Comparison of ENCODE assay signal across 8 mouse cellular contexts in the genomic region with DNA sequence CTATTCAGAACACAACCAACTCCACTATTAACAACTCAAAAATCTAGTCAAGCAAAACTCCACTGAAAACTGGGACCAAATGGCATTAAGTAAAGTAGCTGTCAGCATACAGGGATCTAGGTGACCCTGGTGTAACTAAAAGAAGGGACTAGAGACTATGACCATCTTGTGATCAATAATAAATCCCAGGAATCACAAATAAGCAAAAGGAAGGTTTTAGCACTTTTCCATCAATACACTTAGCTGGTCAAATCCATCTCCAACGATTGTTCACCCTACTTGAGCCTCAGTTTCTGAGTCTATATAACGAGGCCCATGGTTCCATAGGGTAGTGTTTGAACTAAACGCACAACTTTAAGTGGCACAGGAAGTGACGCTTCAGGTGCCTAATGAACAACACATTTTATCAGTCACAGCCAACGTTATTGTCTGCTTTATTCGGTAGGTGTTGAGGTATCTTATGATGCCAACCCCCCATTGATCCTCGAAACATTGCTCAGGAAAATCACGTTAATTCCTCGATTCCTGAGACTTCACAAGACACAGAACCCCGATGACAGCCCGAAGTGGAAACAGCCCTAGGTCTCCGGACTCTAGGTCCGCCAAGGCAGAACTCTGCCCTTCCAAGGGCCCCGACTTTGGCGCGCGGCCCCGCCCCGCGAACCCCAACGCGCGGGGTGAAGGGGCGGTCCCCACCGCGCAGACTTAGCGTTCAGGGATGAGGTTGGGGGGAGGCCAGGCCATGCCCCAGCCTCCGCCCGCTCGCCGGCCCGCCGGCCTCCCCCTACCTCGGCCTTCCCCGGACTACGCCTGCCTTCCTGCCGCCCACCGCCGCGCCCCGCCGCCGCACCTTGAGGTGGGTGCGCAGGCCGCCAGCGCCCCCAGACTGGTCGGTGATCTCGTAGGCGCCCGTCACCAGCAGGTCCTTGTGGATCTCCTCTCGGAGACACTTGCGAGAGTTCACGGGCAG. TPM values are rescaled to one million over a fixed set of nuclear protein-coding genes. Genes with fewer than 3 reads are reported as not detected.
DNase-seq lines count a peak whose midpoint lies in the region; ATAC-seq and TF ChIP-seq lines count a peak whose summit lies in the region.

No protein-coding gene starts in this region.

- peak overlapping the region; percentile 83 for H3K4me3 ChIP-seq in G1E (ENCODE audit: low read depth, low read length)
- peak overlapping the region; percentile 90 for H3K4me3 ChIP-seq in forebrain, embryonic 14.5 days (ENCODE audit: low read depth, low read length)
- H3K4me3 ChIP-seq in layer of hippocampus, adult 2 months, result peak overlapping the region; percentile 77

- no peaks in the 10 kb centered on the region for H3K9me3 ChIP-seq in G1E (replicated peaks)
- H3K9me3 ChIP-seq in forebrain, embryonic 14.5 days (replicated peaks; ENCODE audit: control insufficient read depth, low read length), result no peaks in the 10 kb centered on the region

- TF ChIP-seq CTCF in G1E (IDR thresholded peaks at IDR 0.05; ENCODE audit: low read depth, low read length), result no peak
- TF ChIP-seq CTCF in layer of hippocampus, adult 2 months (conservative IDR thresholded peaks at IDR 0.05), result no peak

- intact Hi-C loops in heart, postnatal 25 days (cut with DNase I), result loop anchor here (2.0 to 5.0 kb wide), 2 partner anchors 25 to 103 kb away; no protein-coding TSS in a partner anchor

- DNase-seq in G1E (ENCODE audit: low spot score), result peak; percentile 88
- DNase-seq in forebrain, embryonic 14.5 days (ENCODE audit: low spot score), result peak; percentile 36
- peak; percentile 64 for DNase-seq in heart, postnatal 25 days (ENCODE audit: low spot score)
- DNase-seq in layer of hippocampus, adult 2 months (ENCODE audit: low spot score in 2 of 2), result peak; percentile 49 to 66
- peak; percentile 79 for DNase-seq in lung, postnatal 10 days
- peak; percentile 52 for DNase-seq in ovary, postnatal 10 days (ENCODE audit: low spot score)
- peak; percentile 63 to 66 for DNase-seq in thymus, postnatal 10 days (ENCODE audit: low spot score in 2 of 2)

- WGBS in forebrain, embryonic 14.5 days, result 2% methylated on average over 49 of the region's 53 CpGs

- peak overlapping the region; percentile 55 for H3K27ac ChIP-seq in forebrain, embryonic 14.5 days (ENCODE audit: low read depth, low read length)
- peak overlapping the region; percentile 96 for H3K27ac ChIP-seq in layer of hippocampus, adult 2 months

- peak overlapping the region; percentile 89 for H3K9ac ChIP-seq in forebrain, embryonic 14.5 days (ENCODE audit: low read length)

- no peaks in the 10 kb centered on the region for H3K27me3 ChIP-seq in G1E (ENCODE audit: insufficient read depth, low read length)
- H3K27me3 ChIP-seq in forebrain, embryonic 14.5 days (replicated peaks; ENCODE audit: control insufficient read depth, insufficient read depth, low read length), result no peaks in the 10 kb centered on the region

- peaks cover 27% of the 10 kb centered on the region for H3K36me3 ChIP-seq in G1E (replicated peaks)
- H3K36me3 ChIP-seq in forebrain, embryonic 14.5 days (ENCODE audit: control insufficient read depth, insufficient read depth, low read length), result no peaks in the 10 kb centered on the region

- H3K4me1 ChIP-seq in G1E (ENCODE audit: insufficient read depth, low read depth, low read length), result peaks cover 54% of the 10 kb centered on the region
- H3K4me1 ChIP-seq in forebrain, embryonic 14.5 days (ENCODE audit: control insufficient read depth, insufficient read depth, low read length), result peaks cover 13% of the 10 kb centered on the region

- H3K4me2 ChIP-seq in forebrain, embryonic 14.5 days (ENCODE audit: low read length), result peak overlapping the region; percentile 78

- ATAC-seq in G1E (ENCODE audit: extremely low read depth, insufficient number of reproducible peaks, low FRiP score, poor library complexity, severe bottlenecking), result peak; percentile 48
- ATAC-seq in cerebellum, adult (ENCODE audit: insufficient number of reproducible peaks, low FRiP score, low TSS enrichment), result peak; percentile 59
- peak; percentile 65 for ATAC-seq in forebrain, embryonic 14.5 days

RNA-seq across cellular contexts. Expression of a gene that starts 0.8 kb away (rescaled TPM):
- total RNA-seq in G1E (2014; fragmentation: Nextera tagmentation) (286 and 322 TPM in 2 replicates), G1E (2017) (61.7 and 85.4 TPM in 2 replicates)
- 255 and 271 TPM in 2 replicates for polyA plus RNA-seq in G1E (2012)
- 194 and 212 TPM in 2 replicates for polyA plus RNA-seq in forebrain, embryonic 14.5 days (2014; fragmentation: Nextera tagmentation; extraction: Ambion mirVana)
- total RNA-seq in heart, postnatal 25 days (2021), result 100 to 1,000 TPM; 155 to 163 TPM
- total RNA-seq in layer of hippocampus, adult 2 months (2021), result 100 to 1,000 TPM; 156 to 166 TPM

RNA-seq across cellular contexts. Expression of a gene that starts 34.7 kb away (rescaled TPM):
- 126 TPM in 2 replicates for total RNA-seq in G1E (2014; fragmentation: Nextera tagmentation)
- total RNA-seq in G1E (2017), result 59.1 and 62.9 TPM in 2 replicates
- 30.3 and 30.5 TPM in 2 replicates for polyA plus RNA-seq in G1E (2012)
- polyA plus RNA-seq in forebrain, embryonic 14.5 days (2014; fragmentation: Nextera tagmentation; extraction: Ambion mirVana), result 9.5 and 10.4 TPM in 2 replicates
- 10 to 100 TPM; 90.6 to 93.4 TPM for total RNA-seq in heart, postnatal 25 days (2021)
- total RNA-seq in layer of hippocampus, adult 2 months (2021), result 10 to 100 TPM; 34.2 to 35.5 TPM

Comparison
In these comparisons a context has a peak if more than half of its experiments do, and no peak if none do; other contexts are left out.
1. Peak in every context shown above with its lines: DNase-seq, ATAC-seq, H3K4me3 ChIP-seq and H3K27ac ChIP-seq.
2. DNase-seq: peak in every context shown above with its lines; median percentile 88 in G1E; 79 in lung, postnatal 10 days; 64 in thymus, postnatal 10 days; 64 in heart, postnatal 25 days; 58 in layer of hippocampus, adult 2 months; 52 in ovary, postnatal 10 days; 36 in forebrain, embryonic 14.5 days.